Mouse (Mus musculus): ENCODE results near the gene Gm20708. TPM values are rescaled to one million over a fixed set of nuclear protein-coding genes. Genes with fewer than 3 reads are reported as not detected.
"Not testable (repeated sequence)": the region's sequence is repeated elsewhere in the genome, so short reads cannot be mapped to it uniquely, and the experiment has no call there.

The Gm20708 gene
- polyA plus RNA-seq, 1 experiment, result not detected

- no peak for TF ChIP-seq CTCF (IDR thresholded peaks at IDR 0.05; ENCODE audit: insufficient read depth, low read depth, low read length)
- no peak for TF ChIP-seq POLR2A (IDR thresholded peaks at IDR 0.05; ENCODE audit: insufficient read depth, low read depth, low read length)
- H3K4me3 ChIP-seq (ENCODE audit: insufficient read depth, low read depth, low read length), result no peak overlapping the region; the same call in 1 of the 2 replicates
Observed at GRCm38 (mm10) chr11:117826164-117826563, 16.7 kb downstream of the Gm20708 start.

GRCm38 (mm10) chr11:117826916-117827315 lies 17.4 kb downstream of the Gm20708 start:
- TF ChIP-seq POLR2A (IDR thresholded peaks at IDR 0.05; ENCODE audit: insufficient read depth, low read depth, low read length) (no peak), CTCF (IDR thresholded peaks at IDR 0.05; ENCODE audit: insufficient read depth, low read depth, low read length) (no peak)
- WGBS, result 70% methylated on average over 8 of the region's 8 CpGs
- Histone ChIP-seq H3K27ac (ENCODE audit: insufficient read depth, low read depth, low read length) (no peak overlapping the region), H3K4me3 (ENCODE audit: insufficient read depth, low read depth, low read length) (no peak overlapping the region), H3K4me1 (ENCODE audit: control insufficient read depth, insufficient read depth, low read length) (peaks cover 15% of the 10 kb centered on the region)

More at GRCm38 (mm10) chr11:117826164-117826563, 16.7 kb downstream of the Gm20708 start:
- 20% methylated on average over 5 of the region's 5 CpGs for WGBS
- Histone ChIP-seq H3K27ac (ENCODE audit: insufficient read depth, low read depth, low read length) (no peak overlapping the region), H3K4me1 (ENCODE audit: control insufficient read depth, insufficient read depth, low read length) (peaks cover 15% of the 10 kb centered on the region)

GRCm38 (mm10) chr11:117827386-117827785 lies 17.9 kb downstream of the Gm20708 start:
- WGBS, result 74% methylated on average over 3 of the region's 3 CpGs
- TF ChIP-seq POLR2A (IDR thresholded peaks at IDR 0.05; ENCODE audit: insufficient read depth, low read depth, low read length) (no peak), CTCF (IDR thresholded peaks at IDR 0.05; ENCODE audit: insufficient read depth, low read depth, low read length) (no peak)
- no peak overlapping the region for H3K27ac ChIP-seq (ENCODE audit: insufficient read depth, low read depth, low read length)
- H3K4me1 ChIP-seq (ENCODE audit: control insufficient read depth, insufficient read depth, low read length), result peaks cover 18% of the 10 kb centered on the region
- H3K4me3 ChIP-seq (ENCODE audit: insufficient read depth, low read depth, low read length), result no peak overlapping the region

GRCm38 (mm10) chr11:117828149-117828887 lies 18.9 kb downstream of the Gm20708 start:
- Histone ChIP-seq H3K4me3 (ENCODE audit: insufficient read depth, low read depth, low read length) (no peak overlapping the region), H3K27ac (ENCODE audit: insufficient read depth, low read depth, low read length) (no peak overlapping the region), H3K4me1 (ENCODE audit: control insufficient read depth, insufficient read depth, low read length) (peaks cover 18% of the 10 kb centered on the region)
- no peak for TF ChIP-seq CTCF (IDR thresholded peaks at IDR 0.05; ENCODE audit: insufficient read depth, low read depth, low read length)
- TF ChIP-seq POLR2A (IDR thresholded peaks at IDR 0.05; ENCODE audit: insufficient read depth, low read depth, low read length), result no peak
- WGBS, result 76% methylated on average over 18 of the region's 18 CpGs

GRCm38 (mm10) chr11:117828888-117829604 lies 19.6 kb downstream of the Gm20708 start:
- WGBS, result 79% methylated on average over 9 of the region's 9 CpGs
- peaks cover 18% of the 10 kb centered on the region for H3K4me1 ChIP-seq (ENCODE audit: control insufficient read depth, insufficient read depth, low read length)
- TF ChIP-seq CTCF (IDR thresholded peaks at IDR 0.05; ENCODE audit: insufficient read depth, low read depth, low read length) (no peak), POLR2A (IDR thresholded peaks at IDR 0.05; ENCODE audit: insufficient read depth, low read depth, low read length) (no peak)
- H3K4me3 ChIP-seq (ENCODE audit: insufficient read depth, low read depth, low read length), result no peak overlapping the region
- no peak overlapping the region for H3K27ac ChIP-seq (ENCODE audit: insufficient read depth, low read depth, low read length)

GRCm38 (mm10) chr11:117829671-117830215 lies 20.3 kb downstream of the Gm20708 start:
- no peak for TF ChIP-seq POLR2A (IDR thresholded peaks at IDR 0.05; ENCODE audit: insufficient read depth, low read depth, low read length)
- no peak for TF ChIP-seq CTCF (IDR thresholded peaks at IDR 0.05; ENCODE audit: insufficient read depth, low read depth, low read length)
- no peak overlapping the region for H3K4me3 ChIP-seq (ENCODE audit: insufficient read depth, low read depth, low read length)
- peaks cover 16% of the 10 kb centered on the region for H3K4me1 ChIP-seq (ENCODE audit: control insufficient read depth, insufficient read depth, low read length)
- WGBS, result 81% methylated on average over 2 of the region's 2 CpGs
- no peak overlapping the region for H3K27ac ChIP-seq (ENCODE audit: insufficient read depth, low read depth, low read length)

- Histone ChIP-seq H3K27ac (ENCODE audit: insufficient read depth, low read depth, low read length) (no peak overlapping the region), H3K4me1 (ENCODE audit: control insufficient read depth, insufficient read depth, low read length) (peaks cover 12% of the 10 kb centered on the region), H3K4me3 (ENCODE audit: insufficient read depth, low read depth, low read length) (no peak overlapping the region)
- TF ChIP-seq POLR2A (IDR thresholded peaks at IDR 0.05; ENCODE audit: insufficient read depth, low read depth, low read length) (no peak), CTCF (IDR thresholded peaks at IDR 0.05; ENCODE audit: insufficient read depth, low read depth, low read length) (no peak)
- 76% methylated on average over 9 of the region's 9 CpGs for WGBS
Observed at GRCm38 (mm10) chr11:117830401-117830800, 20.9 kb downstream of the Gm20708 start.

GRCm38 (mm10) chr11:117832086-117832969 lies 22.9 kb downstream of the Gm20708 start:
- peak overlapping the region; percentile 11; the same call in 1 of the 2 replicates for H3K4me3 ChIP-seq (ENCODE audit: insufficient read depth, low read depth, low read length)
- TF ChIP-seq POLR2A (IDR thresholded peaks at IDR 0.05; ENCODE audit: insufficient read depth, low read depth, low read length) (no peak), CTCF (IDR thresholded peaks at IDR 0.05; ENCODE audit: insufficient read depth, low read depth, low read length) (0 out of 2 replicates have a peak, but pooled peaks have one; percentile 33)
- WGBS, result 26% methylated on average over 28 of the region's 28 CpGs

GRCm38 (mm10) chr11:117833509-117833908 lies 24.0 kb downstream of the Gm20708 start:
- WGBS, result 94% methylated on average over 6 of the region's 6 CpGs
- peaks cover 11% of the 10 kb centered on the region for H3K4me1 ChIP-seq (ENCODE audit: control insufficient read depth, insufficient read depth, low read length)
- H3K27ac ChIP-seq (ENCODE audit: insufficient read depth, low read depth, low read length), result not testable (repeated sequence)

More at GRCm38 (mm10) chr11:117832086-117832969, 22.9 kb downstream of the Gm20708 start:
- H3K4me1 ChIP-seq (ENCODE audit: control insufficient read depth, insufficient read depth, low read length), result peaks cover 11% of the 10 kb centered on the region
- H3K27ac ChIP-seq (ENCODE audit: insufficient read depth, low read depth, low read length), result no peak overlapping the region

More at GRCm38 (mm10) chr11:117833509-117833908, 24.0 kb downstream of the Gm20708 start:
- not testable (repeated sequence) for H3K4me3 ChIP-seq (ENCODE audit: insufficient read depth, low read depth, low read length)
